Mouse (Mus musculus) activated CD4-positive, CD25-positive, alpha-beta regulatory T cell, adult 9 weeks (primary cell): ENCODE data around the gene Btbd9. TPM values are rescaled to one million over a fixed set of nuclear protein-coding genes. Genes with fewer than 3 reads are reported as not detected.

Experiments
- polyA plus RNA-seq: library from polyadenylated mRNA; unstranded; fragments of 100-300 nt; shearing (Covaris generic); gene quantifications from one replicate; pipeline ENCODE4 v1.2.1, GENCODE M21; 2017

The Btbd9 gene
- 68.9 TPM for polyA plus RNA-seq

GRCm38 (mm10) chr17:30575941-30576773, at the start of gene Btbd9:
Gene Btbd9 (minus strand): TSS chr17:30576488.

GRCm38 (mm10) chr17:30624132-30624531, 47.8 kb upstream of the Btbd9 start, which contains the start of gene Dnah8:
Gene Dnah8 (plus strand): TSS chr17:30624354.

Other genes starting within 250 kb of the Btbd9 start
- 30.3 TPM for gene Dnah8, start 47.9 kb upstream of the Btbd9 start, polyA plus RNA-seq
- gene Glo1, start 50.4 kb upstream of the Btbd9 start, polyA plus RNA-seq = 123 TPM